Mouse (Mus musculus): Measurements from ENCODE around the gene Cox8b. TPM values are rescaled to one million over a fixed set of nuclear protein-coding genes. Genes with fewer than 3 reads are reported as not detected.

The Cox8b gene
- polyA plus RNA-seq, 1 experiment from 2014 or later: 3.2 TPM

DNA sequence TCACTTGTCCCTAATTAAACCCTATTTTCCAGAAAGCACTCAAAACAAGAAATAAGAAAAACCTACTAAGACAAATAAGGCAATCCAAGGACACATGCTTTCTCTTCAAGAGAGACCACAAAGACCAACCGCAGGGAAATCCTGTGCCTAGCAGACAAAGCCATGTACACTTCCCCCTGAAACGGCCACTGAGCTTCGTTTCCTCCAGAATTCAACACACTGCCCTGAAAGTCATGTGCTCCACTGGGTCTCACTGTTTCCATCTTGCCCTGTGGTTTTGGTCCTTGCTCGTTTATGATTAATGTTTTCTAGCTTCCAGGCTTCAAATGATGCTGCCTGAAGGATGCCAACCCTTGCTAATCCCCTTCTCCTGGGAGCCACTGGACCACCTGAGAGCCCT is 26.0 kb downstream of the Cox8b start:
- DNase-seq (ENCODE audit: low spot score): no peak

DNA sequence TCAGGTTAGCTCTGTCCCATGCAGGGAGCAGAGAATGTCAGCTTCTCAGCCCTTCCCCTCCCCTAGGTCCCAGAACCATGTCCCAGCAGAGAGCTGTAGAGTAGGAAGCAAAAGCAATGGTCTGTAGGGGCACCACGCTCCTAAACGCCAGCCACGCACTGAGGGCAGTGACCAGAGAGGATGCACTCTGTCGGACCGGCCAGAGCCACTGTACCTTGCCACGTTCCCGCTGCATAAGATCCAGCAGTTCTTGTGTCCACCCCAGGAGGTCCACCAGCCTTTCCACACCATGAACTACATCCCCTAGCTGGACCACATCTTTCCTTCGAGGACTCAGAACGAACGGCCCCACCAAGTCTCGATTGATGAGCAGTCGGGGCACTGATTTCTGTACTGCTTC is 35.5 kb downstream of the Cox8b start:
- DNase-seq (ENCODE audit: low spot score): no peak

DNA sequence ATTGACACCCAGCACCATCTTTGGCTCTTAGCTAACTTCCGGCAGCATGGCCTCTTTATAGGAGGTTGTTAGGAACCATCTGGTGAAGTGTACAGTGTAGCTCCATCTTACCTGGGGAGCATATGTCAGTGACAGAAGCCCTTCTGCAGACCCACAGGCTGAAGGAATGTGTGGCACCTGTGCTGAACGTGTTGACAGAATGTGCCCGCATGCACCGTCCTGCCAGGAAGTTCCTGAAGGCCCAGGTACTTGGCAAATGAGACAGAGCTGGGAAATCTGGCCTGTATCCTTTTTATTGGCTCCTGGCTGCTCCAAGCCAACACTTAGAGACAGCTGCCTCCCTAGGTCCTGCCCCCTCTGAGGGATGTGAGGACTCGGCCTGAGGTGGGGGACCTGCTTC is 39.5 kb downstream of the Cox8b start:
- DNase-seq (ENCODE audit: low spot score): no peak

DNA sequence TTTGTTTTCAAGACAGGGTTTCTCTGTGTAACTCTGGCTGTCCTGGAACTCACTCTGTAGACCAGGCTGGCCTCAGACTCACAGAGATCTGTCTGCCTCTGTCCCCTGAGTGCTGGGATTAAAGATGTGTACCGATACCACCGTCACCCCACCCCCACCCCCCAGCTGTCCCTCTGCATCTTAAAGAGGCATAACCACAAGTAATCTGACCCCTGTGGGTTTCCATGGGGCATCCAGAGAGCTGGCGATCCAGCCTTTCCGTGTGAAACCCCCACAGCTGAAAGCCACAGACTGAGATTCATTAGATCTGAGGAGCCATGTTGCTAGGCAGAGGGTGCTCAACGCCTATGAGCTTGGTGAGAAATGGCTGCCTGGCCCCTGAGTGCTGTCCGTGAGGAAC is 40.2 kb downstream of the Cox8b start:
- DNase-seq (ENCODE audit: low spot score): no peak

DNA sequence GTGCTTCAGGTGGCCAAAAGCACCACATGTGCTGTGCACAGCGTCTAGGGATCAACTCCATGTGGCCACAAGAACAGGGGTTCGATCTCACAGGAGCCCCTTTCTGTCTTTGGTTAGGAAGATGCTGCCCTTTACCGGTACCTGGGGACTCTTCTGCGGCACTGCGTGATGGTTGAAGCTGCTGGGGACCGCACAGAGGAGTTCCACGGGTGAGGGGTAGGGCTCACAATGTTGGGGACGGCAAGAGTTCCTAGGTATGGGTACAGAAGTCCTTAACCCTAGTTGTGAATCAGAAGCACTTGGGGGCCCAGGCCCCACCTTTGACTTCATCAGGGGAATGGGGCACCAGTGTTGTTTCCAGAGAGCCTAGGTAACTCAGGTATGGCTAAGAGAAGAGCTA is 41.5 kb downstream of the Cox8b start:
- no peak for DNase-seq (ENCODE audit: low spot score)

DNA sequence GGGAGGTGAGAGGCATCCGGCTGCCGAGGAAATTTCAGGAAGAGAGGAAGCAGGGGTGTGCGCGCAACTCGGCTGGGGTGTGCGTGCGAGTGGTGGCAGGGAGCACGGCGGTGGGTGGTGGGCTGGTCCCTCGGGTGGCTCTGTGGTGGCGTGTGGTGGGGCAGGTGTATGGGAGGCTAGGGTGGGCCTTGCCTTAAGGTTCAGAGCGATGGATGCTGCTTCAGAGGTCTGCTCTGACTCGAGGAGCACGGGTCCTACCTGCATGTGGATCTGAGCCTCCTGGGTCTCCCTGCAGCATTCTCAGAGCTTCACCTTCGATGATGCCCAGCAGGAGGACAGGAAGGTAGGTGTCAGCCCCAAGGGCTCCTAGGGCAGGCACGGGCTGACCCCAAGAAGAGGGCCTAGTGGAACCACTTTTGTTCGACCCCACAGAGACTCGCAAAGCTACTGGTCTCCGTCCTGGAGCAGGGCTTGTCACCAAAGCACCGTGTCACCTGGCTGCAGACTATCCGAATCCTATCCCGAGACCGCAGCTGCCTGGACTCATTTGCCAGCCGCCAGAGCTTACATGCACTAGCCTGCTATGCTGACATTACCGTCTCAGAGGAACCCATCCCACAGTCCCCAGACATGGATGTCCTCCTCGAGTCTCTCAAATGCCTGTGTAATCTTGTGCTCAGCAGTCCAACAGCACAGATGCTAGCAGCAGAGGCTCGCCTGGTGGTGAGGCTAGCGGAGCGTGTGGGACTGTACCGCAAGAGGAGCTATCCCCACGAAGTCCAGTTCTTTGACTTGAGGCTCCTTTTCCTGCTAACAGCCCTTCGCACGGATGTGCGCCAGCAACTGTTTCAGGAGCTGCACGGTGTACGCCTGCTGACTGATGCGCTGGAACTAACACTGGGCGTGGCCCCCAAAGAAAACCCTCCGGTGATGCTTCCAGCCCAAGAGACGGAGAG is 42.4 kb downstream of the Cox8b start, which contains the start of gene Bet1l:
TSS of gene Bet1l (minus strand) at position 28 of the 956 bp plus-strand sequence.
- peak; percentile 4 for DNase-seq (ENCODE audit: low spot score)

DNA sequence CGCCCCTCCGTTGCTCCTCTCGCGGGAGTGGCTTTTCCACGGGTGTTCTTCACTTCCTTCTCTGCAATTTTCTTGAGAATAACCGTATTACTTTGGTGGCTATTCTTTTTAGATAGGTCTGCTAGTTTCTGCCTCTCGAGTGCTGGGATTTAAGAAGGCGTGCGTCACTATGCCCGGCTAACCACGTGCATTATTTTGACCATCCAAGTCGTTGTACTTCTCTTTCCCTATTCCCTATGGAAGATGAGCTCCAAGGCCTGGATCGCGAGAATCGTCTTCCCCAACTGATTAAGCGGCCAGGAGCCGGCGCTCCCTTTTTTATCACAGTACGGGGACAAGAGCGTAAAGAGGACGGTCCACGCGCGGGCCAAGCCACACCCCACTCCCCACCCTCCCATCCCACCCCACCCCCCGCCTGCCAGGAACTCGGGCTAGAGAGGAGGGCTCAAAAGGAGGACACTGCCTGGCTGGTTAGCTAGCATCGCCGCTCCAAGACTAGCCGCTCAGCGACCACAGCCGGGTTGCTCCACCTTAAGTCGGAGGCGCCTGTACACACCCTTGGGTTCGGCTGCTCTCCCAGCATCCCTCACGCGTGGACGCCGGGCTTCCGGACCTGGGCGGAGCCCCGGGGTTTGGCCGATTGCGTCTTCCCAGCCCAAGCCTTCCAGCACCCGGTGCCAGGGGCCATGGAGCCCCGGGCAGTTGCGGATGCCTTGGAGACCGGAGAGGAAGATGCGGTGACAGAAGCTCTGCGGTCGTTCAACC is 43.3 kb downstream of the Cox8b start, which contains the start of gene Ric8a:
TSS of gene Ric8a (plus strand) at position 173 of the 765 bp plus-strand sequence.
- peak; percentile 82 for DNase-seq (ENCODE audit: low spot score)

DNA sequence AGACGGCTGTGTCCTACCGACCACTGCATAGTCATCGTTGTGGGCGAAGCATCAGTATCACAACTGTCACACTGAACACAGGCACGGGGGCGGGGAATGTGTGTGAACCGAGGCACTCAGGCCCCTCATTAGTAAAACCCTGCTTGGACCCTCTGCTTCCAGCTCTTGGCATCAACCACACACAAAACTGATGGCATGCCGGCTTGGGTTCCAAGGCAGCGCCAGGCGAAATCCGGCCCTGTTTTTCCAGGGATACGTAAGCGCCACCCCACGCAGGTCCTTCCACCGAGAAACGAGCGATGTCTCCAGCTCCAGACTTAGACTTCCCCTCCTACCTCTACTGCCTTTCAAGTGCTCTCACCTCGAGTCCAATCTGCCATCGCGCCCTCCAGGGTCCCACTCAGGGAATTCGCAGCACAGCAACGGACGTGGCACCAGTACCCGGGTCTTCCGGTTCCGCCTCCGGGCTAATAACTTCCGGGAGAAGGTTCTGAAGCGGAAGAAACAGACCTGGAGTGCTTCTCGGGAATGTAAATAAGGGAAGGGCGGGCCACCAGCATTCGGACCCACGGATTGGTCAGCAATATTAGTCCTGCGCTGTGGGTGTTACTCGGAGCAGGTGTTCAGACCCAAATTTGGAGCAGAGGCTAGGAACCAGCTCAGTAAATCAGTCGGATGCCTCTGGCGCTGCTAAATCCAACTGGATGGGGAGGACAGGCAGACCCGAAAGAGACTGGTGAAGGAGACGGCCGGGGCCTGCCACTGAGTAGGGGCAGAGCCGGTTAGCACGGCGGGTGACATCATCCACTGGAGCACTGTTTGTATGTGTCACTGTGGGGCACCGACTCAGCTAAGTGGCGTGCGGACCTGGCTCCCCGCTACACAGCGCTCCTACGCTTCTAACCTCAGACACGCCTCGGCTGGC is 44.1 kb downstream of the Cox8b start, which contains the start of gene Gm45785:
TSS of gene Gm45785 (minus strand) at position 472 of the 925 bp plus-strand sequence.
- DNase-seq (ENCODE audit: low spot score): peak; percentile 66

DNA sequence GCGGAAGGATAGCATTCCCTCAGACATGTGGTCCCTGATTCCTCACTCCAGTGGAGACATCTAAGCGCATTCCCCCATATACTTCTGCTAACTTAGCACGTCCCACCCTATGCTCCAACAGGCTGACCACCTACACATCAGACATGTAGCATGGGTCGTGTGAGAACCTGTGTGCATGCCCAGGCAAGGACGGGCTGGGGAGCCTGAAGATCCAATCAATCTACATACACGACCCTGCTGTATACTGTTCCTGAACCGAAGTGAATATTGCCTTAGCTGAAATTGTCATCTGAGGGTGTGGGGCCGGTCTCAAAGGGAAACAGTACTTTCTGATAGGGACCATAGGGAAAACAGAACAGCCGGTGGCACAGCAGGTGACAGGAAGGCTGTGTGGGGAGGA is 45.1 kb downstream of the Cox8b start:
- DNase-seq (ENCODE audit: low spot score): no peak

DNA sequence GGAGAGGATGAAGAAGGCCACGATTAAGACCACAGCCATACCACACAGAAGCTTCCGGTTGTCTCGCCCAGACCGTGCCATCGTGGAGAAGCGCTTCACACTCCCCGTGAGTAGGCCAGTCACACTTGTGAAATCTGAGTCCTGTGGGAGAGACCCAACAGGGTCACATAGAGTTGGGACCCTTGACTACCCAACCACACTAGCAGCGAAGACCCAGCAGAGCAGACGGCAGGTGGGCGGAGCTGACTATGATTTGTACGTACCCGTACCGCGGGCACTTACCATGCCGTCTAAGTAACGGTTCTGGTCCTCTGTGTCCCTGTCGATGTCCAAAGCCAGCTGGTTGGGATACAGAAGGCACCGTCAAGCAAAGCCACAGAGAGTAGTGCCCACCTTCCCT is 45.8 kb downstream of the Cox8b start:
- no peak for DNase-seq (ENCODE audit: low spot score)

DNA sequence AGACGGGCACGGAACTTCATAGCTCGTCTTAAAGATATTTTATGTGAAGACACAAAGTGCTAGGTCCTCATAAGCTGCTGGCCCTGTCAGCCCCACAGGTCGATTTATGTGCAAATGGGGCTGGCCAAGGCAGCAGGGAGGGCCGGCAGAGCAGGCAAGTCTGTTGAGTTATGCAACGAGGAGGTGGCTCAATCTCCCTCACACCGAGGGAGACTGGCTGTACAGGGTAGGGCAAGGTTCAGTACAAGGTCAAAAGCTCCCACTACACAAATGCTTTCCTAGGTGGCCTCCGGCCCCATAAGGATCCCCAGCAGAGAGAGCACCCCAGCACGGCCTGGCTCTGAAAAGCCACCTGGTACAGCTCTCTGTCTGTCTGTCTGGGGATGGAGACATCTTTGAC is 46.9 kb downstream of the Cox8b start:
- no peak for DNase-seq (ENCODE audit: low spot score)

DNA sequence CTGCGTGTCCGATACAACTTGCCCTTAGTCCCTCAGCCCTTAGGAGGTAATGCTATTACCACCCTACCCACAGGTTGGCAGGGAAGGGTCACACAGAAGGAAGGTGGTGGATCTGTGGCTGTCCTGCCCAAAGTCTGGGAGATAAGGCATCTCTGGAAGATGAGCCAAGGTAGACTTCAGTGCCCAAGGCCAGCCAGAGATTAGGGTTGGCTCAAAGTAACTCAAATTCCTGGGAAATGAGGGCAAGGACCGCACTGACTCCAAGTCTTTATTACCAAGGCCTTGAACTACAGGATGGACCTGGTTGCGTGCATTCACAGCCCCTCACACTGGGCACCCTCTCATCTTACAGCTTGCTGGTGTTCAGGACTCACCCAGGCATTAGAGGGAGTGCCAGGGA is 48.3 kb downstream of the Cox8b start:
- DNase-seq (ENCODE audit: low spot score): no peak

Other genes with a start within 250 kb of the Cox8b start
- gene Olfr539, start 240.5 kb downstream of the Cox8b start, polyA plus RNA-seq (2015; fragmentation: Nextera tagmentation; extraction: Ambion mirVana): not detected in 2 replicates
- gene Olfr45, start 218.5 kb downstream of the Cox8b start, polyA plus RNA-seq (2015; fragmentation: Nextera tagmentation; extraction: Ambion mirVana): not detected in 2 replicates
- gene Olfr541, start 203.2 kb downstream of the Cox8b start, polyA plus RNA-seq (2015; fragmentation: Nextera tagmentation; extraction: Ambion mirVana): not detected in 2 replicates
- gene Cyp2e1, start 136.7 kb downstream of the Cox8b start, polyA plus RNA-seq (2015; fragmentation: Nextera tagmentation; extraction: Ambion mirVana): 0.13 and 0.18 TPM in 2 replicates
- 0.61 and 0.84 TPM in 2 replicates for gene Syce1, start 112.6 kb downstream of the Cox8b start, polyA plus RNA-seq (2015; fragmentation: Nextera tagmentation; extraction: Ambion mirVana)
- 0.49 and 0.57 TPM in 2 replicates for gene Zfp941, start 78.3 kb downstream of the Cox8b start, polyA plus RNA-seq (2015; fragmentation: Nextera tagmentation; extraction: Ambion mirVana)
- 3.6 and 4.0 TPM in 2 replicates for gene Urah, start 65.4 kb downstream of the Cox8b start, polyA plus RNA-seq (2015; fragmentation: Nextera tagmentation; extraction: Ambion mirVana)
- gene Scgb1c1, start 54.9 kb downstream of the Cox8b start, polyA plus RNA-seq (2015; fragmentation: Nextera tagmentation; extraction: Ambion mirVana): 2.0 and 2.2 TPM in 2 replicates
- gene Odf3, start 52.6 kb downstream of the Cox8b start, polyA plus RNA-seq (2015; fragmentation: Nextera tagmentation; extraction: Ambion mirVana): not detected in 2 replicates
- not detected in 2 replicates for gene Gm45785, start 44.1 kb downstream of the Cox8b start, polyA plus RNA-seq (2015; fragmentation: Nextera tagmentation; extraction: Ambion mirVana)
- gene Ric8a, start 43.5 kb downstream of the Cox8b start, polyA plus RNA-seq (2015; fragmentation: Nextera tagmentation; extraction: Ambion mirVana): 70.6 and 78.5 TPM in 2 replicates
- gene Bet1l, start 42.9 kb downstream of the Cox8b start, polyA plus RNA-seq (2015; fragmentation: Nextera tagmentation; extraction: Ambion mirVana): 42.8 and 52.4 TPM in 2 replicates
- 274 and 296 TPM in 2 replicates for gene Psmd13, start 18.5 kb downstream of the Cox8b start, polyA plus RNA-seq (2015; fragmentation: Nextera tagmentation; extraction: Ambion mirVana)
- 17.5 and 19.4 TPM in 2 replicates for gene Sirt3, start 18.1 kb downstream of the Cox8b start, polyA plus RNA-seq (2015; fragmentation: Nextera tagmentation; extraction: Ambion mirVana)
- gene Nlrp6, start 20.5 kb upstream of the Cox8b start, polyA plus RNA-seq (2015; fragmentation: Nextera tagmentation; extraction: Ambion mirVana): 0.74 and 0.81 TPM in 2 replicates
- gene Pgghg, start 40.9 kb upstream of the Cox8b start, polyA plus RNA-seq (2015; fragmentation: Nextera tagmentation; extraction: Ambion mirVana): 15.5 and 18.6 TPM in 2 replicates
- 0.39 and 0.63 TPM in 2 replicates for gene Ifitm5, start 49.8 kb upstream of the Cox8b start, polyA plus RNA-seq (2015; fragmentation: Nextera tagmentation; extraction: Ambion mirVana)
- gene Gm45717, start 55.5 kb upstream of the Cox8b start, polyA plus RNA-seq (2015; fragmentation: Nextera tagmentation; extraction: Ambion mirVana): not detected in 2 replicates
- gene Ifitm2, start 55.5 kb upstream of the Cox8b start, polyA plus RNA-seq (2015; fragmentation: Nextera tagmentation; extraction: Ambion mirVana): 443 and 459 TPM in 2 replicates
- gene Ifitm1, start 66.8 kb upstream of the Cox8b start, polyA plus RNA-seq (2015; fragmentation: Nextera tagmentation; extraction: Ambion mirVana): 109 and 131 TPM in 2 replicates
- 987 and 1,033 TPM in 2 replicates for gene Ifitm3, start 110.3 kb upstream of the Cox8b start, polyA plus RNA-seq (2015; fragmentation: Nextera tagmentation; extraction: Ambion mirVana)
- gene Ifitm6, start 117.5 kb upstream of the Cox8b start, polyA plus RNA-seq (2015; fragmentation: Nextera tagmentation; extraction: Ambion mirVana): 0.73 and 0.95 TPM in 2 replicates
- gene Gm17387, start 128.7 kb upstream of the Cox8b start, polyA plus RNA-seq (2015; fragmentation: Nextera tagmentation; extraction: Ambion mirVana): not detected in 2 replicates
- 2.0 and 2.5 TPM in 2 replicates for gene B4galnt4, start 160.7 kb upstream of the Cox8b start, polyA plus RNA-seq (2015; fragmentation: Nextera tagmentation; extraction: Ambion mirVana)
- 45.1 and 47.8 TPM in 2 replicates for gene Pkp3, start 177.8 kb upstream of the Cox8b start, polyA plus RNA-seq (2015; fragmentation: Nextera tagmentation; extraction: Ambion mirVana)
- gene Sigirr, start 200.1 kb upstream of the Cox8b start, polyA plus RNA-seq (2015; fragmentation: Nextera tagmentation; extraction: Ambion mirVana): 45.9 and 51.9 TPM in 2 replicates
- gene Ano9, start 217.4 kb upstream of the Cox8b start, polyA plus RNA-seq (2015; fragmentation: Nextera tagmentation; extraction: Ambion mirVana): 0.18 and 0.33 TPM in 2 replicates
- gene Ptdss2, start 221.9 kb upstream of the Cox8b start, polyA plus RNA-seq (2015; fragmentation: Nextera tagmentation; extraction: Ambion mirVana): 25.5 and 28.8 TPM in 2 replicates